Mouse (Mus musculus) spleen, adult 2 months (tissue): ENCODE measurements at regions not wholly inside any gene's neighbourhood (a gene's known extent, or its start where the extent isn't known, plus 50 kb on each side); places are given as distances from the start of the nearest gene placed in this dataset.

Experiments
- CTCF ChIP-seq: fragments of 200-500 bp; IDR thresholded peaks from 2 replicates; pipeline ENCODE4 v1.5.1; 2011; ENCODE audit warnings: mild to moderate bottlenecking, inconsistent platforms; ENCODE audit not compliant: insufficient read depth, insufficient read length, insufficient replicate concordance; ENCODE audit errors: extremely low read depth
- POLR2A ChIP-seq: fragments of 200-500 bp; IDR thresholded peaks from 2 replicates; pipeline ENCODE4 v1.6.1; 2011; ENCODE audit warnings: low read depth, low read length, inconsistent platforms

GRCm38 (mm10) chr3:131891941-131892340 lies 193.2 kb upstream of the Dkk2 start:
- TF ChIP-seq POLR2A (no peak), CTCF (no peak)
